Mouse (Mus musculus): ENCODE results near the gene Tiam1.

Tiam1 gene

GRCm38 (mm10) chr16:90143760-90144516, at the start of gene Tiam1:
Gene Tiam1 (minus strand): TSS chr16:90143769.
- DNase-seq (ENCODE audit: low read depth), result peak; percentile 97

GRCm38 (mm10) chr16:90191289-90191688, 47.7 kb upstream of the Tiam1 start:
- DNase-seq (ENCODE audit: low read depth), result no peak

DNA sequence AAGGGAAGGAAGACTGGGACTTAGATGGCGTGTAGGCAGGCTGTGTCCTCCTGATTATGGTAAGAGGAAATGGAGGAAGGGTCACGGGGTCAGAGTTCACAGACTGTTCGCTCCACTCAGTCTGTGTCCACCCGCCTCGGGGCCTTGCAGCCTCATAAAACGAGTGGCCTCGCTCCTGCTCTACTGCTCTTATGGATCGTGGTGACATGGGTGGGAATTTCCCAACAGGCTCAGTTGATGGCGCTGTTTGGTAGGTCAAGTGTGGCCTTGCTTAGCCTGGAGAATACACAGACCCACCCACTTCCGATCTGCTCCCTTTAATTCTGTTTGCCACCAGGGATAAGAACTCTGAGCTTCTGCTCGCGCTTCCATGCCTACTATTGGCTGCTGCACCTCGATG, 43.9 kb upstream of the Tiam1 start:
- peak; percentile 20 for DNase-seq (ENCODE audit: low read depth)

DNA sequence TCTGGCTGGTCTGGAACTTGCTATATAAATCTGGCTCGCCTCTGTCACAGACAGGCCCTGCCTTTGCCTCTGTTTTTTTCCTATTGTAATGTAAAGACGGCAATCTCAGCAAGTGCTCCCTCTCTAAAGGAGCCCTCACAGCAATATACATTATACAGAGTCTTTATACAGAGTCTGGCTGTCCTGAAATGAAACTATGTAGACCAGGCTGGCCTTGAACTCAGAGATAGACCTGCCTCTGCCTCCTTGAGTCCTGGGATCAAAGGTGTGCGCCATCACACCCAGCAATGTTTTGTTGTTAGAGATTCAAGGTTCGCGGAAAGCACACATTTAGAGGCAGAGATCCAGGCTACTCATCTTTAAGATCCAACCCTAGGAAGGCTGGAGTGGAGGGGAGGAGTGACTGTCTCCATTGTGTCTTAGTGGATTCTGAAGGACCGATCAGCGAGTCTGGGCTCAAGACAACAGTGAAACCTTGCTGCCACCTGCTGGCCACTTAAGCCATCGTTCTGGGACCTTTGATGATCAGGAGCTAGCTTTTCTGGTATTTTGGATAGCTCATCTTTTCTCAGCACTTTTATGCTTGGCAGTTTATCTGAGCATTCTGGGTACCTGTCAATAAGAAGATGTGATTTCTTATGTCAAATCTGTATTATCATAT, 42.5 kb upstream of the Tiam1 start:
- peak; percentile 85 for DNase-seq (ENCODE audit: low read depth)

- DNase-seq (ENCODE audit: low read depth), result no peak
These were observed 40.6 kb upstream of the Tiam1 start for GRCm38 (mm10) chr16:90184135-90184534.

DNA sequence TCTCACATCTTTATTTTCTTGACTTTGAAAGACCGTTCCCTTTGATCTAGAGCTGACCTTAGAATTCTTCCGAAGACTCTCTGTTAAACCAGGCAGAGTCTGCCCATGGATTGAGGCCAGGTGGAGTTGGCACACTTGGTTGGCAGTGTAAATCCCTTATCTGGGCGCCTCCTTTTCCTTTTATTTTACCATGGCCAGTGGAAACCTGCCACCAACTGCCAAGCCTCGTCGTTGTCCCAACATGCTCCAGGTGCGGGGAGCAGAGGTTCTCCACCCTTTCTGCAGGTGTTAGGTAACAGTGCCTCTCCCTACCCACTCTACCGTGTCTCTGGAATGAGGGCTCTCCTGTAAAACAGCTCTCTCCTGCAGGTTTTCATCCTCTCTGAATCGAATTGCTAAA, 38.1 kb upstream of the Tiam1 start:
- DNase-seq (ENCODE audit: low read depth), result no peak

DNA sequence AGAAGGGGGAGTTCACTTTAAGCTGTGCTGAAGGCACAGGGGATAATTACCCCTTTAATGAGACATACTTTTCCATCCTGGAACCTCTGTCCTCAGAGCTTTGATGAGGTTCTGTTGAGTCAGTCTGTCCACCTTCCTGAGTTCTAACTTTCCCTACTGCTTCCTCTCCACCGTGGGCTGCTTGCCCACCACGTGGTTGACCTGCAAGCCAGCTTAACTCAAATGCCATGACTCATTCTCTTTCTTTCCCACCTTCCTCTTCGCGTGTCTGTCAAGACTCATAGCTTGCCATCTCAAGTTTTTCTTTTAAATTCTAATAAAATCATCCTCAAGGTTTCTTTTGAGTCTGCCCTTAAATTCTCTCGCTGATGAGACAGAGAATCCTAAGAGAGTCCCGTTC, 37.4 kb upstream of the Tiam1 start:
- DNase-seq (ENCODE audit: low read depth), result no peak

DNA sequence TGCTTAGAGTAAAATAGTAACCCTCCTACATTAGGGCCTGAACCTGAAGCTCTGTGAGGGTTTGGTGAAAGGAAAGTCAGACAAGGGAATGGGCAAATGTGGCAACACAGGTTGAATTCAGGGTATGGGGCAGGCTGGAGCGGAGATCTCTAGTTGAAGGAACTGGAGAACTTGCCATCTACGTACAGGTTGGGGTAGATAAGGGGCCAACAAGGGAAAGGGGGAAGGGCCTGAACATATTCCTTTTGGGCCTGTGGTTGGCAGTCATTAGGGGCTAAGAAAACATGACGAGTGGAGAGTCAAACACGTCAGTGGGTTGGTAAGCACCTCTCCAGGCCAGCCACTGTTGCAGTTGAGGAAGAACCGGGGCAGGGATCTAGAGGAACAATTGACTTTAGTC, 36.3 kb upstream of the Tiam1 start:
- no peak for DNase-seq (ENCODE audit: low read depth)

DNA sequence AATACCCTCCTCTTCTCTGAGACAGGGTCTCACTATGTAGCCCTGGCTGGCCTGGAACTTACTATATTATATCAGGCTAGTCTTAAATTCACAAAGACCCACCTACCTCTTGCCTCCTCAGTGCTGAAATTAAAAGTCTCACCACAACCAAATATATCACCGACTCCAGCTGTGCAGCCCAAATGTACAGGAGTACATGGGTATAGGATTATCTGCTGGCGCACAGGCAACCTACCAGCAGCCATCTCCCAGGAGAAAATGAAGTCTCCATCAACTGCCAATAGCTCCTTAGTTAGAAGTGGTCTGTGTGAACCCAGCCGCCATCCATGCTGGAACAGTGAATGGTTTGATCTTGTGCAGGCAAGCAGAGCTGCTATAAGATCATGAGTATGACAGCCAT, 34.8 kb upstream of the Tiam1 start:
- no peak for DNase-seq (ENCODE audit: low read depth)

- DNase-seq (ENCODE audit: low read depth), result no peak
These were observed 33.9 kb upstream of the Tiam1 start for GRCm38 (mm10) chr16:90177425-90177824.

- DNase-seq (ENCODE audit: low read depth), result no peak
These were observed 32.9 kb upstream of the Tiam1 start for GRCm38 (mm10) chr16:90176472-90176871.

GRCm38 (mm10) chr16:90171416-90171815, 27.8 kb upstream of the Tiam1 start:
- no peak for DNase-seq (ENCODE audit: low read depth)

DNA sequence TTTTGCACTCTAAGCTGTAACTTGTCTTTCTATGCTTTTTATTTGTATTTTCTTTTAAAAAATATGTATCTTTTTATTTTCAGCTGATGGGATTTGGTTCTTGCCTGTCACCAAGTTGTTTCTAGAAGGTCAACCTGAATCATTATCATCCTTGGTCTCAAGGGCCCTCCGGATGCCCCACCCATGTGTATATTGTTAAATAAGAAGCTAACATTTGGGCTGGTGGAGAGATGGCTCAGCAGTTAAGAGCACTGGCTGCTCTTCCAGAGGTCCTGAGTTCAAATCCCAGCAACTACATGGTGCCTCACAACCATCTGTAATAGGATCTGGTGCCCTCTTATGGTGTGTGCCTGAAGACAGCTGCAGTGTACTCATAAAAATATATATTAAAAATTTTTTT, 27.1 kb upstream of the Tiam1 start:
- DNase-seq (ENCODE audit: low read depth), result no peak

GRCm38 (mm10) chr16:90169863-90170630, 26.5 kb upstream of the Tiam1 start:
- DNase-seq (ENCODE audit: low read depth), result no peak

DNA sequence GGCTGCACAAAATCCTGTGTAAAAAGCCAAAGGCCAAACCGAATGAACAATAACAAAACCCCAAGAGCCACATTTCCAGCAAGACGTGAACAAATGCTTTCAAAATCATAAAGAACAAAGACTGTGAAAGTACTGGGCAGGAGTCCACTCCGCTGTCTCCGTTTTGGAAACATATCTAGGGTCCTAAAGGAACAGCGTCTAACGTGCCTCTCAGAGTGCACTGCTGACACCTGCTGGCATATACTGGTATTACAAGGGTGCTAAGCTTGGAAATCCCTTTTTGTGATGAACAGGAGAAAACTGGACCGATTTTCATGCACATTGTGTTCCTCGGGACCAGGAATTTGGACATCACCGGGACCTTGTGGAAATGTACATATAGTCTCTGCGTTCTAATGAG, 24.1 kb upstream of the Tiam1 start:
- peak; percentile 87 for DNase-seq (ENCODE audit: low read depth)

- DNase-seq (ENCODE audit: low read depth), result no peak
These were observed 21.9 kb upstream of the Tiam1 start for GRCm38 (mm10) chr16:90165435-90165834.

GRCm38 (mm10) chr16:90164942-90165341, 21.4 kb upstream of the Tiam1 start:
- DNase-seq (ENCODE audit: low read depth), result no peak

DNA sequence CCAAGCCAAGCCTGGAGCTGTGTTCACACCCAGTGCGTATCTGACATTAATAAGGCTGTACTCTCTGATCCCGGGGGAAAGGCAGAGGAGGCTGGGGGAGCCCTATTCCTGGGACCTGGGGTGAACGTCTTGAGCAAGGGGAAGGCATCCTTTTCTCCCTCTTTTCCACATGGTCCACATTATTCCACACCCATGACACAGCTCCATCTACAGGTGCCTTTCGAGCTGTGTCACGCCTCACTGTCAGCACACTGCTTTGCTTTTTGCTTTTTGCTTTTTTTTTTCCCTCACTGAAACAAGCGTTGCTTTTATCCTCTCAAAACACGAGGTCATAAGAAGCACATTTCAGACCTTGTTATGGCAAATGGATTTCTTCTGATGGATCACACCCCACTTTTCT, 11.5 kb upstream of the Tiam1 start:
- no peak for DNase-seq (ENCODE audit: low read depth)

DNA sequence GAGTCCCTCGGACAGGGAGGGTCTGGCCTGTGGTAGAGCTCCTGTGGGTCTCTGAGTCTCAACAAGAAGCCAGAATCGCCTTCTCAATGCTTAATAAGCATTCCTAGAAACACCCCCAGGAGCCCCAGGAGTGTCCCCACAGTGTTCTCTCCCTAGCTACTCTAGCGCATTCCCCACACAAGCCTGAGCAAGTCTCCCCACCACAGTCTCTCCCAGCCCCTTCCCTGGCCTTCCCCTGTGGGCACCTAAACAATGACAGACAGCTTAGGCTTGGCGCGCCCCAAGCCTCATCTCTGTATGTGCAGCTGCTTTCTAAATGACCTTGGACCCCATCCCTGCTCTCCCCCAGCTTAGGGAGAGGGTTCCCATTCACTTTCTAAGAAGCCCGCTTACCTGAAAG, 7.3 kb upstream of the Tiam1 start:
- no peak for DNase-seq (ENCODE audit: low read depth)

GRCm38 (mm10) chr16:90150126-90150525, 6.6 kb upstream of the Tiam1 start:
- no peak for DNase-seq (ENCODE audit: low read depth)

DNA sequence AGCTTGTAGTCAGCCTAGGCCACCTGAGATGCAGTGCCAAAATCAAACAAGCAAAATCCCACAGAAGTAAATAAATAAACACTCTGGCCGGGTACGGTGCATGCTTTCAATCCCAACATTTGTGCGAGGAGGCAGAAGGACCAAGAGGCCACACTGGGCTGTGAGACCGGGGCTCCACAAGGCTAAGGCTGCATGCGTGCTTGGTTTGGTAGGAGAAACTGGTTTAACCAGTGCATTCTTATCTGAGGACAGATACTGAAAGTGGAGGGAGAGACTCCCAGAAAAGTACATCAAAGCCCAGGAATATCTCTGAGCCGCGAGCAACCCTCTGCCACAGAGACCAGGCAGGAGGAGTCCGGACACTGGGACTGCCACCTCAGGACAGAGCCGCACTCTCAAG, 5.8 kb upstream of the Tiam1 start:
- no peak for DNase-seq (ENCODE audit: low read depth)

- DNase-seq (ENCODE audit: low read depth), result no peak
These were observed 1.7 kb upstream of the Tiam1 start for GRCm38 (mm10) chr16:90145244-90145643.

- DNase-seq (ENCODE audit: low read depth), result no peak
These were observed 972 bp upstream of the Tiam1 start for GRCm38 (mm10) chr16:90144541-90144940.
